Mouse (Mus musculus) lung, embryonic 16.5 days (tissue): Measurements from ENCODE around the gene Cabp7. TPM values are rescaled to one million over a fixed set of nuclear protein-coding genes. Genes with fewer than 3 reads are reported as not detected.

Experiments
- ATAC-seq: fragments of 200-750 bp; cut with Nextera tagmentation; 2 replicates; pipeline ENCODE4 v1.8.0; 2017; ENCODE audit warnings: low read depth, mild to moderate bottlenecking, moderate library complexity
- H3K27ac ChIP-seq: fragments of 300-500 bp; sonication (generic); 2 replicates; pipeline ENCODE4 v1.5.1; 2014; ENCODE audit warnings: mild to moderate bottlenecking, control low read depth, low read length
- H3K27me3 ChIP-seq: fragments of 300-500 bp; sonication (generic); 2 replicates; pipeline ENCODE4 v1.6.1; 2014; ENCODE audit warnings: low read depth, low read length, mixed read lengths; ENCODE audit not compliant: control insufficient read depth, insufficient read depth
- H3K36me3 ChIP-seq: fragments of 300-500 bp; sonication (generic); 2 replicates; pipeline ENCODE4 v1.6.1; 2014; ENCODE audit warnings: low read length; ENCODE audit not compliant: control insufficient read depth, insufficient read depth
- H3K4me1 ChIP-seq: fragments of 300-500 bp; sonication (generic); replicated peaks from 2 replicates; pipeline ENCODE4 v1.6.1; 2014; ENCODE audit warnings: low read length, mixed read lengths; ENCODE audit not compliant: control insufficient read depth, insufficient read depth
- H3K4me2 ChIP-seq: fragments of 300-500 bp; sonication (generic); 2 replicates; pipeline ENCODE4 v1.6.1; 2014; ENCODE audit warnings: low read depth, low read length, control low read depth
- H3K4me3 ChIP-seq: fragments of 300-500 bp; sonication (generic); 2 replicates; pipeline ENCODE4 v1.5.1; 2014; ENCODE audit warnings: mild to moderate bottlenecking, low read length, control low read depth
- H3K9ac ChIP-seq: fragments of 300-500 bp; sonication (generic); 2 replicates; pipeline ENCODE4 v1.6.1; 2014; ENCODE audit warnings: low read length, control low read depth
- H3K9me3 ChIP-seq: fragments of 300-500 bp; sonication (generic); 2 replicates; pipeline ENCODE4 v1.6.1; 2016; ENCODE audit warnings: low read length; ENCODE audit not compliant: control insufficient read depth
- WGBS: fragments of 180-500 bp; shearing (Covaris S2); extraction: QIAGEN DNeasy Blood & Tissue Kit; methylation state at CpG from one replicate; pipeline ENCODE4 v1.1.7; 2014; 5-methylcytosine and 5-hydroxymethylcytosine counted together
- polyA plus RNA-seq: library from polyadenylated mRNA; unstranded; fragments of >200 nt; fragmentation: Nextera tagmentation; extraction: Ambion mirVana; gene quantifications from 2 replicates; pipeline ENCODE4 v1.2.1, GENCODE M21; 2015

Gene Cabp7
- 0.14 and 0.28 TPM in 2 replicates for polyA plus RNA-seq

DNA sequence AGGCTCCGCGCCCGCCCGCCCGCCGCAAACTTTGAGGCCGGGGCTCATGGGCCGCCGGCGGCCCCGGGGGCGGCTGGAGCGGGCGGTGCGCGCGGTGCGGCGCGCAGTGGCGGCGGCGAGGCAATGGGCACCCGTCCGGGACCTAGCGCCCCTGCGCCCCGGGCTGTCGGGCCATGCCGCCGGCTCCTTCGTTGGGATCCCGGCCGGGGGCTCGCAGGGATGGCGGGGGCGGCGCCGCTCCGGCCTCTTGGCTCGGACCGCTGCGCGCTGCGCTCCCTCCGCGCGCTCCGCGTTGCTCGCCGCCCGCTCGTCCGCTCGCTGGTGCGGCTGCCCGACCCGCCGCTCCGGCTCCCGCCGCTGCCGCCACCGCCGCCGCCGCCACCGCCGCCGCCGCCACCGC lies at the start of gene Cabp7:
TSS of gene Cabp7 (minus strand) at position 46 of the 400 bp plus-strand sequence.
- ATAC-seq: no peak
- Histone ChIP-seq H3K9ac (no peak within 1 kb of the TSS), H3K27ac (no peak within 1 kb of the TSS), H3K4me1 (peaks cover 11% of the 10 kb centered on the region), H3K36me3 (no peaks in the 10 kb centered on the region), H3K27me3 (peaks cover 70% of the 10 kb centered on the region), H3K9me3 (no peaks in the 10 kb centered on the region), H3K4me3 (peak within 1 kb of the TSS; percentile 51), H3K4me2 (peak within 1 kb of the TSS; percentile 81)
- under 1% methylated on average over 22 of the region's 73 CpGs for WGBS

DNA sequence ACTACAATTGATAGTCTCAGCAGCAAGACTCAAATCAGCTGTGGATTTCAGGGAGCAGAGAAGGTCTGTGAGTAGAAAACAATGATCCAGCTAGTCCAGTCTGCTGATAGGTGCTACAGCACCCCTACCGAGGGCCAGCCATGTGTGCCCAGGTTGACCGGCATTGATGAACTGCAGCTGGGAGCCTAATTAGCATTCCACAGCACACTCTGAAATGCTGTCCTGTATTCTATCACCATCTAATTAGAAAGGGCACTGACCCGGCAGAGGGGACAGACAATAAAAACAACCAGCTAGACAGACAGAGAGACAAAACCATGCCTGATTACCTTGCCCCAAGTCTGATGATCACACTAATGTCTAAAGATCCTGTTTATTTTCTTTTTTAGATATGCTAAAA lies 46.4 kb upstream of the Cabp7 start:
- no peak overlapping the region for H3K4me2 ChIP-seq
- H3K9ac ChIP-seq: no peak overlapping the region
- H3K4me1 ChIP-seq: no peaks in the 10 kb centered on the region
- no peaks in the 10 kb centered on the region for H3K27me3 ChIP-seq
- no peak overlapping the region for H3K4me3 ChIP-seq
- no peaks in the 10 kb centered on the region for H3K9me3 ChIP-seq
- no peak overlapping the region for H3K27ac ChIP-seq
- ATAC-seq: no peak
- 52% methylated on average over 3 of the region's 3 CpGs for WGBS
- peaks cover 7% of the 10 kb centered on the region for H3K36me3 ChIP-seq

GRCm38 (mm10) chr11:4791549-4791948 lies 45.0 kb upstream of the Cabp7 start:
- no peak overlapping the region for H3K4me3 ChIP-seq
- no peak for ATAC-seq
- H3K4me2 ChIP-seq: no peak overlapping the region
- no peak overlapping the region for H3K27ac ChIP-seq
- H3K27me3 ChIP-seq: no peaks in the 10 kb centered on the region
- H3K36me3 ChIP-seq: peaks cover 11% of the 10 kb centered on the region
- no peak overlapping the region for H3K9ac ChIP-seq
- 79% methylated on average over 6 of the region's 6 CpGs for WGBS
- H3K4me1 ChIP-seq: no peaks in the 10 kb centered on the region
- no peaks in the 10 kb centered on the region for H3K9me3 ChIP-seq

GRCm38 (mm10) chr11:4789691-4790090 lies 43.1 kb upstream of the Cabp7 start:
- Histone ChIP-seq H3K9me3 (no peaks in the 10 kb centered on the region), H3K9ac (no peak overlapping the region), H3K27ac (no peak overlapping the region), H3K4me3 (no peak overlapping the region), H3K36me3 (peaks cover 15% of the 10 kb centered on the region), H3K4me2 (no peak overlapping the region), H3K27me3 (no peaks in the 10 kb centered on the region), H3K4me1 (no peaks in the 10 kb centered on the region)
- no peak for ATAC-seq
- WGBS: 89% methylated on average over 5 of the region's 5 CpGs

DNA sequence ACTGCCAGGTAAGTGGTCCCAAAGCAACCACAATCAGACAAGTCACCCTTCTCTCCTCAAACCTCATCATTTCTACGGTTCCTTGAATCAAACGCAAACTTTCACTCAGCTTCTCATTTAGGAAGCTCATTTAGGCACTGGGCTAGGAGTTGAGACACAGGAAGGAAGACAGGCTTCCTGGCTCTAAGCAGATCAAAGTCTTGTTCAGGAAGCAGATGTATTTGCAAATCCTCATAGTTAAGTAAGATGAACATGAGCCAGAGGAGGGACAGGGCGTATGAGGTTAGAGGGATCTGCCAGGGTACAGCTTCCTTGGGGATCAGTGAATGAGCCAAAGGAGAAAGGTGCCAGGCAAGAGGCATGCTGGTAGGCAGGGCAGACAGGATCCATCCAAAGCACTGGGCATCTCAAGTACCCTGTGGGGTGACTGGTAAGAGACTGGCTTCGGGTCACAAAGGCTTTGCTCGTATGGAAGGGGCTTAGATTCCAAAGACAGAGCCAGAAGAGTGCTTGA lies 38.1 kb upstream of the Cabp7 start:
- Histone ChIP-seq H3K9ac (no peak overlapping the region), H3K27ac (no peak overlapping the region), H3K27me3 (no peaks in the 10 kb centered on the region), H3K4me1 (no peaks in the 10 kb centered on the region), H3K4me3 (no peak overlapping the region), H3K9me3 (no peaks in the 10 kb centered on the region), H3K36me3 (peaks cover 15% of the 10 kb centered on the region), H3K4me2 (no peak overlapping the region)
- 67% methylated on average over 5 of the region's 5 CpGs for WGBS
- peak; percentile 59; the same call in 1 of the 2 replicates for ATAC-seq

GRCm38 (mm10) chr11:4783116-4783515 lies 36.5 kb upstream of the Cabp7 start:
- Histone ChIP-seq H3K36me3 (peaks cover 9% of the 10 kb centered on the region; the same call in 1 of the 2 replicates), H3K27ac (no peak overlapping the region), H3K4me3 (no peak overlapping the region), H3K4me2 (no peak overlapping the region), H3K9ac (no peak overlapping the region), H3K4me1 (no peaks in the 10 kb centered on the region), H3K27me3 (no peaks in the 10 kb centered on the region), H3K9me3 (no peaks in the 10 kb centered on the region)
- 72% methylated on average over 3 of the region's 3 CpGs for WGBS
- no peak for ATAC-seq

DNA sequence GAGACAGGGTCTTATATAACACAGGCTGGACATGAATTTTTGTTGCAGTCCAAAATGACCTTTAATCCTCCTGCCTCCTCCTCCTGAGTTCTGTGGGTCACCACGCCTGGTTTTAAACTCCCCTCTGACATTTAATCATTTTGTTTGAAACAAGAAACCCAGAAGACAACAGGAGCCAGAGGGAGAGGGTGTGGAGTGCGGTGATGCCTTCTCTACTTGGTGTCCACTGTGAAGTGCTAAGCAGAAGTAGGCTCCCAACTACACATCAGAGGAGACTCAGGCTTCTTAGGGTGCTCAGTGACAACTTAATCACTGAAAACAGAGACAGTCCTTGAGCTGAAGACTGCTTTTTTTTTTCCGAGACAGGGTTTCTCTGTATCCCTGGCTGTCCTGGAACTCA lies 34.3 kb upstream of the Cabp7 start:
- Histone ChIP-seq H3K9ac (no peak overlapping the region), H3K4me3 (no peak overlapping the region), H3K36me3 (peaks cover 11% of the 10 kb centered on the region), H3K4me2 (no peak overlapping the region), H3K4me1 (no peaks in the 10 kb centered on the region), H3K27ac (no peak overlapping the region), H3K27me3 (no peaks in the 10 kb centered on the region), H3K9me3 (no peaks in the 10 kb centered on the region)
- ATAC-seq: no peak
- WGBS: 76% methylated on average over 3 of the region's 3 CpGs

- Histone ChIP-seq H3K36me3 (peaks cover 8% of the 10 kb centered on the region), H3K27ac (no peak overlapping the region), H3K9me3 (no peaks in the 10 kb centered on the region), H3K9ac (no peak overlapping the region), H3K4me3 (no peak overlapping the region), H3K4me1 (no peaks in the 10 kb centered on the region), H3K27me3 (no peaks in the 10 kb centered on the region), H3K4me2 (no peak overlapping the region)
- 34% methylated on average over 3 of the region's 3 CpGs for WGBS
- no peak for ATAC-seq
These were observed 26.3 kb upstream of the Cabp7 start for GRCm38 (mm10) chr11:4772925-4773324.

GRCm38 (mm10) chr11:4771756-4772155 lies 25.2 kb upstream of the Cabp7 start:
- no peak overlapping the region for H3K4me3 ChIP-seq
- WGBS: 76% methylated on average over 7 of the region's 7 CpGs
- no peak for ATAC-seq
- H3K9ac ChIP-seq: no peak overlapping the region
- no peaks in the 10 kb centered on the region for H3K27me3 ChIP-seq
- peaks cover 3% of the 10 kb centered on the region; the same call in 1 of the 2 replicates for H3K36me3 ChIP-seq
- H3K9me3 ChIP-seq: no peaks in the 10 kb centered on the region
- no peaks in the 10 kb centered on the region for H3K4me1 ChIP-seq
- H3K4me2 ChIP-seq: no peak overlapping the region
- no peak overlapping the region for H3K27ac ChIP-seq

- ATAC-seq: no peak
- H3K27ac ChIP-seq: no peak overlapping the region
- no peaks in the 10 kb centered on the region for H3K4me1 ChIP-seq
- no peaks in the 10 kb centered on the region for H3K27me3 ChIP-seq
- H3K4me3 ChIP-seq: no peak overlapping the region
- no peaks in the 10 kb centered on the region for H3K36me3 ChIP-seq
- no peak overlapping the region for H3K9ac ChIP-seq
- no peak overlapping the region for H3K4me2 ChIP-seq
- H3K9me3 ChIP-seq: no peaks in the 10 kb centered on the region
- WGBS: 91% methylated on average over 6 of the region's 6 CpGs
These were observed 23.3 kb upstream of the Cabp7 start for GRCm38 (mm10) chr11:4769881-4770280.
